Mouse (Mus musculus): Measurements from ENCODE around the gene Shld1. TPM values are rescaled to one million over a fixed set of nuclear protein-coding genes. Genes with fewer than 3 reads are reported as not detected.

Gene Shld1
- polyA plus RNA-seq, 1 experiment from 2014 or later, result 9.5 TPM

DNA sequence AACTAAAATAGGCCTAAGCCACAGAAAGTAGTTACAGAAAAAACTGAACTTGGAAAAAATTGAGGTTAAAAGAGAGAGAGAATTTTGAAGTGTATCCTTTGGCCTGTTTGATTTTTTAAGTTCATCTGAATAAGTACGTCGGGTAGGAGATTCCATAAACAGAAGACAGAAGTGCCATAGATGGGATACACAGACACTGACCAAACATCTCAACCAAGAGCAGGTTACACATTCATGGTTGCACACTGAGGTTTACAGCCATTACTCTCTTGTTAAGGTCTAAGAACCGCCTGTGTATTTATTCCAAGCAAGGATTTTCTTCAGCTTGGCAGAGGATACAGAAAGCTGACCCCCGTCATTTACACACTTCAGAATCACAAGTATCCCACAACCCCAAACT lies 94.2 kb downstream of the Shld1 start, which contains the start of gene Chgb:
Chgb (plus strand) TSS at position 301 of the 400 bp plus-strand sequence.
- Histone ChIP-seq H3K4me1 (peaks cover 5% of the 10 kb centered on the region; the same call in 1 of the 2 replicates), H3K4me2 (peak within 1 kb of the TSS; percentile 69), H3K9me3 (replicated peaks) (no peaks in the 10 kb centered on the region), H3K27ac (no peak within 1 kb of the TSS), H3K9ac (no peak within 1 kb of the TSS), H3K4me3 (peak within 1 kb of the TSS; percentile 40), H3K36me3 (no peaks in the 10 kb centered on the region), H3K27me3 (replicated peaks) (peaks cover 20% of the 10 kb centered on the region)
- ATAC-seq, result no peak
- 14% methylated on average over 4 of the region's 4 CpGs for WGBS (ENCODE audit: insufficient replicate concordance)

DNA sequence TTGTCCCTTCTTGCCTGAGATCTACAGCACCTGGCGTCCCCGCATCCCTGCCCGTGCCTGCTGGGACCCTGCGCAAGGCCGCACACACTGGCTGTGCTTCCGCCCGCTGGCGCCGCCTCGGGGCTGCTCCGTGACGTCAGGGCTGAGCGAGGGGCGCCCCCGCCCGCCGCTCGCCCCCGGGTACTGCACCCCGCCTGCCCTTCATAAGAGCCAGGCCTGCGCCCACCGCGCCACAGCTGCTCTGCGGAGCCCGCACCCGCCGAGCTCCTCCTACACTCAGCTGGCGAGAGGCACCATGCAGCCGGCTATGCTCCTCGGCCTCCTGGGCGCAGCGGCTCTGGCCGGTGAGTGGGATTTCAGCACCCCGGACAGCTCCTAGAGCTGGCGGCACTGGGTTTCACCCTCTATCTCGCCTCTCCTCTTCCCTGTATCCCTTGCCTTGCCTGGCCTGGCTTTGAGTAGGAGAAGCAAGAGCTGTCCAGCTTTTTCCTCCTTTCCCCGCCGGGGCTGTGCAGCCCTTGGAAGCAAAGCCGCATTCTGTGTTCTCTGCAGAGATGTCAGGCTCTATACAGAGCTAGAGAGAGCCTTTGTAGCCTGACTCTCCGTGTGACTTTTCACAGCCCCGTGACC lies 94.8 kb downstream of the Shld1 start:
- Histone ChIP-seq H3K9me3 (replicated peaks) (no peaks in the 10 kb centered on the region), H3K9ac (no peak overlapping the region), H3K27ac (no peak overlapping the region), H3K27me3 (replicated peaks) (peaks cover 20% of the 10 kb centered on the region), H3K4me2 (peak overlapping the region; percentile 69), H3K36me3 (no peaks in the 10 kb centered on the region), H3K4me3 (peak overlapping the region; percentile 40), H3K4me1 (peaks cover 5% of the 10 kb centered on the region; the same call in 1 of the 2 replicates)
- peak; percentile 76 for ATAC-seq
- 2% methylated on average over 41 of the region's 41 CpGs for WGBS (ENCODE audit: insufficient replicate concordance)

DNA sequence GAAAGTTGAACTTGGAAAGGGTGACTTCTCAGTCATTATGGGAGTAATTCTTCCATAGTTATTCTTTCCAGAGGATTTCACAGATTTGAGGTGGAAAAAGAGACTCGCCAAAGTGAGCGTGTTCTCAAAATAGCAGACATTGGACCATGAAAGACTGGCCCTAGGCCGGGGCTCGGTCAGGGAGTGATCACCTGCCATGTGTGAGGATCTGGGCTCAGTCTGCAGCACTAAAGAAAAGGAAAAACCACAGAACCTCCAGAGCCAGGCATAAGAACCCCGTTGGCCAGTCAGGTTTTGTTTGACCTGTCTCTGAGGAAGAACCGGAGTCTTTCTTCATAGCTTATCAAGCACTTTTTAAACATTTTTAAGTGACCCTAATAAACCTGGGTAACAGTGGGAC lies 97.3 kb downstream of the Shld1 start:
- Histone ChIP-seq H3K4me2 (no peak overlapping the region), H3K27ac (no peak overlapping the region), H3K9ac (no peak overlapping the region), H3K27me3 (replicated peaks) (peaks cover 20% of the 10 kb centered on the region), H3K36me3 (no peaks in the 10 kb centered on the region), H3K4me3 (no peak overlapping the region), H3K9me3 (replicated peaks) (no peaks in the 10 kb centered on the region), H3K4me1 (peaks cover 5% of the 10 kb centered on the region; the same call in 1 of the 2 replicates)
- 59% methylated on average over 6 of the region's 6 CpGs for WGBS (ENCODE audit: insufficient replicate concordance)
- no peak for ATAC-seq

DNA sequence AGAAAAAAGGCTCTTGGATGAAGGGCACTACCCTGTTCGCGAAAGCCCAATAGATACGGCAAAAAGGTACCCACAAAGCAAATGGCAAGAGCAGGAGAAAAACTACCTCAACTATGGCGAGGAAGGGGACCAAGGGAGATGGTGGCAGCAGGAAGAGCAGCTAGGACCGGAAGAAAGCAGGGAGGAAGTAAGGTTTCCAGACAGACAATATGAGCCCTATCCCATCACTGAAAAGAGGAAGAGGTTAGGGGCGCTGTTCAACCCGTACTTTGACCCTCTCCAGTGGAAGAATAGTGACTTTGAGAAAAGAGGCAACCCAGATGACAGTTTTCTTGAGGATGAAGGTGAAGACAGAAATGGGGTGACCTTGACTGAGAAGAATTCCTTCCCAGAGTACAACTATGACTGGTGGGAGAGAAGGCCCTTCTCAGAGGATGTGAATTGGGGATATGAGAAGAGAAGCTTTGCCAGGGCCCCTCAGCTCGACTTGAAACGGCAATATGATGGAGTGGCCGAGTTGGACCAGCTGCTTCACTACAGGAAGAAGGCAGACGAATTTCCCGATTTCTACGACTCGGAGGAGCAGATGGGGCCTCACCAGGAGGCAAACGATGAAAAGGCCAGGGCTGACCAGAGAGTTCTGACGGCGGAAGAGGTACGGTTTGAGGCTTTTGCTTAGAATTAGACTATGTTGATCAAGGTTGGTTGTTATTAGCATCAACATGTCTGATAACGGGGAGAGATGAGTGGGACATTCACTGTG lies 106.9 kb downstream of the Shld1 start:
- Histone ChIP-seq H3K4me3 (no peak overlapping the region), H3K4me2 (no peak overlapping the region), H3K36me3 (no peaks in the 10 kb centered on the region), H3K27ac (no peak overlapping the region), H3K4me1 (no peaks in the 10 kb centered on the region), H3K27me3 (replicated peaks) (no peaks in the 10 kb centered on the region), H3K9ac (no peak overlapping the region), H3K9me3 (replicated peaks) (no peaks in the 10 kb centered on the region)
- no peak for ATAC-seq
- WGBS (ENCODE audit: insufficient replicate concordance), result 62% methylated on average over 19 of the region's 19 CpGs

DNA sequence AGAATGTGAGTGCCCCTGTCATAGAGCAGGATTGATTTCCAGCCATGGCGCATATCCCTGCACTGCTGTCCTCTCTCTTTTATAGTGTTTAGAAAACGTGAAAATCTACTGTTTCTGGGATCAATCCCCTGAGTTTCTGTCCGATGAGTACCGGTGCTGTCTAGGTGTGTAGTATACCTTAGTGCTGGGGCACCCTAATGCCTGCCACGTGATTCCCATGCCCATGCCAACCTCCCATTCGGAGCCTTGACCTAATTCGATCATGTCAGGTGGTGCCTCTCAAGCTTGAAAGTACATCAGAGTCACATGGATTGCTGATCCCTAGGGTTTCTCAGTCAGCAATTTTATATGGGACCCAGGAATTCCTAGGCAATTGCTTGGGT lies 107.5 kb downstream of the Shld1 start:
- Histone ChIP-seq H3K36me3 (no peaks in the 10 kb centered on the region), H3K4me3 (no peak overlapping the region), H3K9me3 (replicated peaks) (no peaks in the 10 kb centered on the region), H3K4me1 (no peaks in the 10 kb centered on the region), H3K4me2 (no peak overlapping the region), H3K9ac (no peak overlapping the region), H3K27ac (no peak overlapping the region), H3K27me3 (replicated peaks) (no peaks in the 10 kb centered on the region)
- WGBS (ENCODE audit: insufficient replicate concordance), result 69% methylated on average over 7 of the region's 7 CpGs
- no peak for ATAC-seq

Other genes with a start within 250 kb of the Shld1 start
- gene Gpcpd1, start 99.2 kb upstream of the Shld1 start, polyA plus RNA-seq (2016; fragmentation: Nextera tagmentation; extraction: Ambion mirVana), result 50.6 and 56.2 TPM in 2 replicates
- gene Chgb, start 94.3 kb downstream of the Shld1 start, polyA plus RNA-seq (2016; fragmentation: Nextera tagmentation; extraction: Ambion mirVana), result 0.10 TPM in 1 of 2 replicates, not detected in the other
- 25.0 and 30.7 TPM in 2 replicates for gene Trmt6, start 129.1 kb downstream of the Shld1 start, polyA plus RNA-seq (2016; fragmentation: Nextera tagmentation; extraction: Ambion mirVana)
- 11.8 and 13.0 TPM in 2 replicates for gene Mcm8, start 129.2 kb downstream of the Shld1 start, polyA plus RNA-seq (2016; fragmentation: Nextera tagmentation; extraction: Ambion mirVana)
- 21.9 and 23.4 TPM in 2 replicates for gene Crls1, start 159.7 kb downstream of the Shld1 start, polyA plus RNA-seq (2016; fragmentation: Nextera tagmentation; extraction: Ambion mirVana)
- gene Lrrn4, start 194.0 kb downstream of the Shld1 start, polyA plus RNA-seq (2016; fragmentation: Nextera tagmentation; extraction: Ambion mirVana), result 1.8 and 2.1 TPM in 2 replicates